In genomic region chr17:51651880-51652279, GRCm38 (mm10) we compare ENCODE assay signal across 17 mouse cellular contexts.
"Had no signal": no experiment of that assay in that cellular context is flagged by ENCODE, and none has a peak within 500 bp of the region (broad histone marks: within the 10 kb centered on the region; RNA-seq: fewer than 3 reads in every experiment).

No protein-coding gene starts in this region.

- ATAC-seq: hindbrain, postnatal 0 days; intestine, embryonic 15.5 days had no signal

- DNase-seq: gastrocnemius, adult 2 months; gastrocnemius, postnatal 10 days; gastrocnemius, postnatal 25 days; heart, adult 18-20 months; heart, postnatal 14 days; heart, postnatal 36 days; kidney, adult 11 months; kidney, adult 2 months; kidney, adult 9 months; kidney, postnatal 14 days; kidney, postnatal 36 days; layer of hippocampus, adult 9-11 months; layer of hippocampus, postnatal 36 days; liver; liver, embryonic 13.5 days had no signal
